Mouse (Mus musculus) thymus, adult 2 months (tissue): ENCODE measurements around the gene Sh3bp4. TPM values are rescaled to one million over a fixed set of nuclear protein-coding genes. Genes with fewer than 3 reads are reported as not detected.
A peak's percentile ranks its signal among the peaks of the same experiment; 100 is the strongest.

Experiments
- DNase-seq: peaks from one replicate; pipeline ENCODE4 v3.0.0; 2021
- H3K27ac ChIP-seq: fragments of 200-500 bp; 2 replicates; pipeline ENCODE4 v1.5.1; 2012; ENCODE audit warnings: low read length, control low read depth; ENCODE audit not compliant: control insufficient read depth, insufficient read depth
- H3K27me3 ChIP-seq: fragments of 200-500 bp; 2 replicates; pipeline ENCODE4 v1.6.1; 2012; ENCODE audit warnings: mild to moderate bottlenecking, low read length, moderate library complexity, mixed read lengths; ENCODE audit not compliant: control insufficient read depth, insufficient read depth
- H3K36me3 ChIP-seq: fragments of 200-500 bp; 2 replicates; pipeline ENCODE4 v1.6.1; 2012; ENCODE audit warnings: mild to moderate bottlenecking, low read length, moderate library complexity; ENCODE audit not compliant: control insufficient read depth, insufficient read depth
- H3K4me1 ChIP-seq: fragments of 200-500 bp; replicated peaks from 2 replicates; pipeline ENCODE4 v1.6.1; 2012; ENCODE audit warnings: low read length; ENCODE audit not compliant: control insufficient read depth, insufficient read depth
- H3K4me3 ChIP-seq: fragments of 200-500 bp; 2 replicates; pipeline ENCODE4 v1.5.1; 2012; ENCODE audit warnings: mild to moderate bottlenecking, low read length, control low read depth, moderate library complexity; ENCODE audit not compliant: control insufficient read depth, insufficient read depth
- CTCF ChIP-seq: fragments of 200-500 bp; IDR thresholded peaks from 2 replicates; pipeline ENCODE4 v1.5.1; 2012; ENCODE audit warnings: mild to moderate bottlenecking, control low read depth, low read length, moderate library complexity, borderline replicate concordance; ENCODE audit not compliant: control insufficient read depth, poor library complexity, insufficient read depth; ENCODE audit errors: extremely low read depth
- POLR2A ChIP-seq: fragments of 200-500 bp; IDR thresholded peaks from 2 replicates; pipeline ENCODE4 v1.6.1; 2012; ENCODE audit warnings: mild to moderate bottlenecking, low read length, control low read depth, moderate library complexity; ENCODE audit not compliant: control insufficient read depth, poor library complexity, insufficient read depth; ENCODE audit errors: extremely low read depth
- WGBS: fragments of 180-500 bp; shearing (Covaris S2); methylation state at CpG from one replicate; pipeline ENCODE4 v1.1.7; 2018; 5-methylcytosine and 5-hydroxymethylcytosine counted together
- polyA plus RNA-seq: library from polyadenylated mRNA; depleted of rRNA; stranded (reverse); fragments of >200 nt; gene quantifications from 2 replicates; pipeline ENCODE4 v1.2.3, GENCODE M21; 2012

Gene Sh3bp4
- polyA plus RNA-seq, 1 experiment: 9.1 TPM

GRCm38 (mm10) chr1:89131018-89131540 is 60.9 kb downstream of the Sh3bp4 start:
- 26% methylated on average over 14 of the region's 14 CpGs for WGBS
- Histone ChIP-seq H3K27ac (no peak overlapping the region), H3K36me3 (no peaks in the 10 kb centered on the region), H3K27me3 (no peaks in the 10 kb centered on the region), H3K4me3 (no peak overlapping the region), H3K4me1 (peaks cover 11% of the 10 kb centered on the region)
- peak; percentile 11 for DNase-seq
- TF ChIP-seq CTCF (no peak), POLR2A (no peak)

DNA sequence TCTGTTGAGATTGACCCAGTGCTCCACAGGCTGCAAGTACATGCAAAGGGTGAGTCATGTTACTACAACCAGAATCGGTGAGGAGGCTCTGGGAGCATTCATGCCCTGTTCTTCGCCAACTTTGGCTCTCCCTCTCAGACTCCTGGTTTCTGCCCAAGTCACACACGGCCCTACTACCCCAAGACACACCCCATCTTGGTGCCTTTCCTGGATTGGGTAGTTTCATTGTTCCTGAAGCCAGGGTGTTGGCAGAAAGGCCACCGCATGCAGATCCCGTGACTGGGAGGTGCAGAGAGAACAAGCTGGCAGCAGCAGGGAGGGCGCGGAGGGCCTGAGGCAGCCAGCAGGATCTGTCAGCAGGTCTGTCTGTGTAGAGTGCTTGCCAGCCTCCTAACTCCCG is 61.5 kb downstream of the Sh3bp4 start:
- H3K27ac ChIP-seq: no peak overlapping the region
- DNase-seq: no peak
- 90% methylated on average over 8 of the region's 8 CpGs for WGBS

GRCm38 (mm10) chr1:89133266-89133665 is 63.1 kb downstream of the Sh3bp4 start:
- Histone ChIP-seq H3K4me3 (no peak overlapping the region), H3K27ac (no peak overlapping the region), H3K27me3 (no peaks in the 10 kb centered on the region), H3K36me3 (no peaks in the 10 kb centered on the region), H3K4me1 (peaks cover 11% of the 10 kb centered on the region)
- WGBS: 57% methylated on average over 4 of the region's 4 CpGs
- no peak for DNase-seq
- TF ChIP-seq CTCF: no peak
- TF ChIP-seq POLR2A: no peak

More for the DNA sequence above, 61.5 kb downstream of the Sh3bp4 start:
- Histone ChIP-seq H3K36me3 (no peaks in the 10 kb centered on the region), H3K27me3 (no peaks in the 10 kb centered on the region), H3K4me3 (no peak overlapping the region), H3K4me1 (peaks cover 11% of the 10 kb centered on the region)
- no peak for TF ChIP-seq CTCF

GRCm38 (mm10) chr1:89133717-89134116 is 63.5 kb downstream of the Sh3bp4 start:
- Histone ChIP-seq H3K4me3 (no peak overlapping the region), H3K27ac (no peak overlapping the region), H3K4me1 (peaks cover 11% of the 10 kb centered on the region), H3K36me3 (no peaks in the 10 kb centered on the region), H3K27me3 (no peaks in the 10 kb centered on the region)
- WGBS: 77% methylated on average over 4 of the region's 4 CpGs
- no peak for DNase-seq
- TF ChIP-seq POLR2A: no peak
- TF ChIP-seq CTCF: no peak

GRCm38 (mm10) chr1:89136089-89136811 is 66.0 kb downstream of the Sh3bp4 start:
- Histone ChIP-seq H3K4me1 (0 out of 2 replicates have a peak, but pooled peaks cover under 1% of the 10 kb centered on the region), H3K27me3 (no peaks in the 10 kb centered on the region), H3K27ac (no peak overlapping the region), H3K4me3 (no peak overlapping the region), H3K36me3 (no peaks in the 10 kb centered on the region)
- TF ChIP-seq CTCF: no peak
- TF ChIP-seq POLR2A: no peak
- WGBS: 90% methylated on average over 13 of the region's 13 CpGs
- no peak for DNase-seq

DNA sequence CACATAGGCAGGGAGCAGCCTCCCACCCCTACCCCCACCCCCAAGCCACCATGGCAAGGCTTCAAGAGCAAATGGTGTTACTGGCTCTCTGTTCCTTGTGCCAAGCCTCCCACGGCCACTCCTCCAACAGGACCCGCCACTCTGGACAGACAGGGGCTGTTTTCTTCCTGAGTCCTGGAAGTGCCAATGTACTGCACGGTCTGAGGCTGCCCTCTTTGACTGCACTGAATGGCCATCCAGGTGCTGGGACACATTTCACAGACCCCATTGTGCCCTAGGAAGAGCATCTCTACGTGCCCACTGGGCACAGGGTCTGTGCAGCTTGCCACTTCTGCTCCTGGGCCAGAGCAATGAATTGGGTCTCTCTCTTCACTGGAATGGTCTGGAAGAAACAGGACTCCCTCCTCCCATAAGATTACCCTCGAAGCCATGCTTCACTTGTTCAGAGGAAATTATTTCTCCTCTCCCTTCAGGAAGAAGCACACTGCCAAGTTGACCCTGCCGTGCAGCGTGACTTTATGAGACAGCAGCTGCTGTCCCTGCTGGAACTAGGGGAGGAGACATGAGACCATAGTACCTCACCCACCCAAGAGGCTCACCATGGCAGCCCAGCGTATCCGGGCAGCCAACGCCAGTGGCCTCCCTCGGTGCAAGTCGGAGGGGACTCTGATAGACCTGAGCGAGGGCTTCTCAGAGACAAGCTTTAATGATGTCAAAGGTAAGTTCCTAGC is 67.0 kb downstream of the Sh3bp4 start:
- Histone ChIP-seq H3K27ac (no peak overlapping the region), H3K4me3 (no peak overlapping the region), H3K36me3 (no peaks in the 10 kb centered on the region), H3K4me1 (no peaks in the 10 kb centered on the region), H3K27me3 (no peaks in the 10 kb centered on the region)
- WGBS: 95% methylated on average over 13 of the region's 13 CpGs
- DNase-seq: no peak
- TF ChIP-seq CTCF: no peak
